Mouse (Mus musculus): Measurements from ENCODE around the gene Elfn2.

Elfn2 gene

GRCm38 (mm10) chr15:78720094-78720493 is 1.5 kb upstream of the Elfn2 start:
- peak; percentile 83 for DNase-seq

GRCm38 (mm10) chr15:78719416-78719815 is 845 bp upstream of the Elfn2 start:
- no peak for DNase-seq

DNA sequence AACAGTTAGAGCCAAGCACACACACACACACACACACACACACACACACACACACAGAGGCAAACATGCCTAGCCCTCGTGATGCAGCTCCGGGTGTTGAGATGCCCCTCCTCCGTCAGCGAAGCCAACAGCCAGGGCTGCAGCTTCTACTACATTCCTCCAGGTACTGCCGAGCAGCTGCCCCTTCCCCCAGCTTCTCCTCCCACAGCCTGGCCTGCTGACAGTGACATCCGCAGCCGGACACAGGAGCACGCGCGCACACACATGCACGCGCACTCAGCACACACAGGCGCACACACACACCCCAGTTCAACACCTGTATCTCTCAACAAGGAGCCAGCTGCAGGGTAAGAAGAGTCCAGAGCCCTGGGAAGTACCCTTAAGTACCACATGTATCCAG is 1.6 kb downstream of the Elfn2 start:
- DNase-seq: no peak

DNA sequence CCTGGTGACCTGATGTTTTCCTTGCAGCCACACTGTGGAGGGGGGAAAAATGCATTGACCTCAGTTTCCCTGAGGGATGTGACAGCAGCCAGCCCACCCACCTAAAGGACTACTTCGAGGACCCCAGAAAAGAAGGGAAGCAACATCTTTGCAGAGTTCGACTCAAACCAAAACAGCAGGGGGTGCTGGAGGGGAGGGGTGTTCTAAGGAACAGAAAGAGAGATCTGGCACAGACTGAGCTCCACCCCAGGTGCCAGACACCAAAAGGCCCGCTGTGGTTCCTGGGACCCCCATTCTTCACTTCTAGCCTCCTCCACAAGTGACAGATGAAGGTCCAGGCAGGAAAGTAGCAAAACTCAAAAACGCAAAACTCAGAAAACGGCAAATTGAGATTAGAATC is 2.7 kb downstream of the Elfn2 start:
- DNase-seq: no peak

- DNase-seq: no peak
Observed at GRCm38 (mm10) chr15:78713751-78714150, 4.8 kb downstream of the Elfn2 start.

DNA sequence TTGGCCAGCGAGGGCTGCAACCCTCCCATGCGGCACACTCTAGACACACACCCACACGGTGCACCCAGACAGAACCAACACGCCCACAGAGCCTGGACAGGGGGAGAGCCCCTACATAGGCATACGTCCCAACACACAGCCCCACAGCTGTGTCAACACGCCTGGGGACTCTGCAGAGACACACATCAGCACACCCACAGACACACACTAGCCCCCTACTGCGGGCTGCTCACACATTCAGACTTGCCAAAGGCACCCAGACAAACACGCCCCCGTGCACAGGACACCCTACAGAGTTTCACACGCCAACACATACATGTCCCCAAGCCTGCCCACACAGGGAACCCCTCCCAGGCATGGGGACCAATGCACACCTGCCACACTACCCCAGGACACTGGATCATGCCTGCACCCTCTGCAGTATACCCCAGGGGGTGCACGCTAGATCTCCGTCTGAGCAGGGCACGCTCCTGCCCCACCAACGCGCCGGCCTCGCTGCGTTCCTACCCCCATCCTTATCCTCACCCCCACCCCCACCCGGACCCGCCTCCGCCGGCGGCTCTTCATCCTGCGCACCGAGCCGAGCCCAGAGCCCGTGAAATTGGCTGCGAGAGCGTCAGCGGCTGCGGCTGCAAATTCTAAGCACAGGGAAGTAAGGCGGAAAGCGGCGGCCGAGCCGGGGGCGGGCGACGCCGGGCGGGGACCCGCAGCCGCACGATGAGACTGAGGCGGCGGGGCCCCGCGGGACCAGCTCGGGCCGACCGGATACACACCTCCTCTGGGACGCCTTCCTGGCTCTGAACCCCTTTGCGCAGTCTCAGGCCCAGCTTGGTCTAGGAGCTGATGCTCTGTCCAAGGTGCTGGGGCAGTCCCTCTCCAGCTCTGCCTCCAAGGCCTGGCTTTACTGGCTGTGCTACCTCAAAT is 6.0 kb downstream of the Elfn2 start:
- peak; percentile 65 for DNase-seq

DNA sequence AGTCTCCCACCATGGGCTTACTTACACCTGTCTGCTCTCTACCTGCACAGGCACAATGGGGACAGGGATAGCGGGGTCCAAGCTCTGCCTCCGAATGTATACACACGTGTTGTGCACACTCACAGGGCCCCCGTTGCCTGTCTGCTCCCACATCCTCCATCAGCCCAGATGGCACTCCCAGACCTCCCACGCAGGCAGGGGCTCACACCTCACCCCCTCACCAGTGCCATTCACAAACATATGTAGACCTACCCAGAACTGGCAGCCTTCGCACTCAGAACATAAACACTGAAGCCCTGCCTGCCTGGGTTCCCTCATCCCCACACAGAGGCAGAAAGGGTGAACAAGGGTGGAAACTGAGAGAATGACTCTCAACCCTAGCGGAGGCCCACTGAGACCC is 6.6 kb downstream of the Elfn2 start:
- no peak for DNase-seq

DNA sequence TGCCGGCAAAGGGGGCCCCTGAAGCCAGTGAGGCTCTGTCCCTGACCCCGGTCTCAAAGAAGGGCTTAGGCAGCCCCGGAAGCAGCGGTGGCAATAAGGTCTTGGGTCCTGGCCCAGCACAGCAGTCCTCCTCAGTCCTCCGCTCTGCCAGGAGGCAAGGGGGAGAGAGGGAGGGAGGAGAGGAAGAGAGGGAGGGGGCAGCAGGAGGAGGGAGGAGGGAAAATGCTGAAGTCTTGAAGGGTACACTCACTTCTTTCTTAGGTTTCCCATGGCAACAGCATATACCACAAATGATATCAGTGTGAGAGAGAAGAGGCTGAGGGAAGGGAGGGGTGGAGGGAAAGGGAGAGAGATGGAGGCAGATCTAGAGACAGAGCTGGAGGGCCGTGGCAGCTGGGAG is 7.9 kb downstream of the Elfn2 start:
- DNase-seq: no peak

GRCm38 (mm10) chr15:78709767-78710166 is 8.8 kb downstream of the Elfn2 start:
- no peak for DNase-seq

DNA sequence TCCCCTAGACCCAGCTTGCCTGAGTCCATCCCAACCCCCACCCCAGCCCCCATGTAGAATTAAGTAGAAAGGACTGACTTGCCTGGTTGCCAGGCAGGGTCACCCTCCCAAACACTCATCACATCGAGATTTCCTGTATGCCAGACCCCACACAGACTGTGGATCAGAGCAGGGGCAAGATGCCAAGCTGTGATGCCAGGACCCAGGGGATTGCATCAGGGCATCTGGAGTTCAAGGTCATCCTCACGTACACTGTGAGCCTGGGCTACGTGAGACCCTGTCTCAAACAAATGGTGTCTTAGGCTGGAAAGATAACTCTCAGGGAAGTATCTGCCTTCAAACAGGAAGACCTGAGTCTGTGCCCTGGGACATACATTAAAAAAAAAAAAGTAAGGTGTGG is 11.9 kb downstream of the Elfn2 start:
- no peak for DNase-seq

GRCm38 (mm10) chr15:78704824-78705223 is 13.7 kb downstream of the Elfn2 start:
- no peak for DNase-seq

GRCm38 (mm10) chr15:78704007-78704406 is 14.6 kb downstream of the Elfn2 start:
- no peak for DNase-seq

DNA sequence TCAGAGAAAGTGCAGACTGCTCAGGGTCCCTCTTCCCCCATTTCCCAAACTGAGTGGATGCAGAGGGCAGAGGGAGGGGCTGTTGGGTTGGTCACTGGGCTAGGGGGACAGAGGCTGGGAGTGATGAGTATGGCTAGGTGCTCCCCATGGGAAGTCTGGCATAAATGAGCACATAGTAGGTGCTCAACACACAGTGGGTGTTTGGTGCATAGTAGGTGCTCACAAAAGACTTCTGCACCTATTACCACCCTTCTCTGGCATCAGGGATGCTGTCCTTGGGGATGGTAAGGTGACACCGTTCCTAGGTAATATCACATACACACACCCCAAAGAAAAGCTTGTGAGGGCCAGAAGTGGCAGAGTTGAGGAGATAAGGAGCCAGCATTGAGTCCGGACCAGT is 18.2 kb downstream of the Elfn2 start:
- no peak for DNase-seq

DNA sequence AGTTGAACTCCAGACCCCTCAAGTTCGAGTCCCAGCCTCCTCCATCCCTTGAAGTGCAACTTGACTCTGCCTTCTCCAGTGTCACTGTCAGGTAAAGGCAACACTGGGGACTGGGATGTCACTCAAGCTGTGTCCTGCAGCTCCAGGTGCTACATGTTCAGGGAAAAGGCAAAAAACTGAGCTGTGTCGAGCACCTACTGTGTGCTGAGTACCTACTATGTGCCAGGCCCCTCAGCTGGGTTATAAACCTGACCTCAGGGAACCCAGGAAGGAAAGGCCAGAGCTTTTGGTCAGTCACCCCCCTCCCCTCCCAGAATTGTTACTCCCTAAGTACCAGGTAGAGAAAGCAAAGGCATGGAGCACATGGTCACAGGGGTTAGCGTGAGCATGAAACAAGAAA is 19.1 kb downstream of the Elfn2 start:
- DNase-seq: no peak

- no peak for DNase-seq
Observed at GRCm38 (mm10) chr15:78698491-78699135, 20.0 kb downstream of the Elfn2 start.

- DNase-seq: no peak
Observed at GRCm38 (mm10) chr15:78698084-78698483, 20.5 kb downstream of the Elfn2 start.

DNA sequence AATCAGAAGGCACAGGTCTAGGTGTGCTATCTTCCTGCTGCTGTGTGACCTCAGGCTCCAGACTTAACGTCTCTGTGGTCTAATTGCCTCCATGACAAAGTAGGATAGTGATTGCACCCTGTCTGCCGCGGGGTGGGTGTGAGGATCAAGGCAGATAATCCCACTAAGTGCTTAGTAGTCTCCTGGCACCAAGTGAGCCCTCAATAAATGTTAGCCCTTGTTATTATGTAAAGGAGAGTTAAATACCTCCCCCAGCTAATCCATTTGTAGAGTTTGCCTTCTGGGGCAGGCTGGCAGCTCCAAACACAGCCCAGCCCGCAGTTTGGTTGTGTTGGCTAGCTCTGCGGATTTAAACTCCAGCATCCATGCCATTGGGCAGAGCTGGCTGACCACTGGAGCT is 22.8 kb downstream of the Elfn2 start:
- no peak for DNase-seq

- DNase-seq: no peak
Observed at GRCm38 (mm10) chr15:78692505-78692904, 26.1 kb downstream of the Elfn2 start.

DNA sequence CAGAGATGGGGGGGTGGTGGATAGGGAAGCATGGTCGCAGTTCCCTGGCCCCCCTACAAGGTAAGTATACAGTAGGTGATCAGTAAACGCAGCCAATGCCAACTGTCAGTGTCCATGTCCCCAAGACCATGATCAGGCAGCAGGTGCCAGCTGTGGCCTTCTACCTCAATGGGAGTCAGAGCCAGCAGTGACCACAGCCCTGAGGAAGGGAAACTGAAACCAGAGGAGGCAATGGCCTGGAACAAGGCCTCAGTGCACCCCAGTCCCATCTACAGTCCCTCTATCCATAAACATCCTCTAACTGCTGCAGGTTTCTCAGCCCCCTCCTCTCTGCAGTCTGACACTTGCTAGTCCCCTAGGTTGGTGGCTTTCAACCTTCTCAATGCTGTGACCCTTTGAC is 27.9 kb downstream of the Elfn2 start:
- no peak for DNase-seq

DNA sequence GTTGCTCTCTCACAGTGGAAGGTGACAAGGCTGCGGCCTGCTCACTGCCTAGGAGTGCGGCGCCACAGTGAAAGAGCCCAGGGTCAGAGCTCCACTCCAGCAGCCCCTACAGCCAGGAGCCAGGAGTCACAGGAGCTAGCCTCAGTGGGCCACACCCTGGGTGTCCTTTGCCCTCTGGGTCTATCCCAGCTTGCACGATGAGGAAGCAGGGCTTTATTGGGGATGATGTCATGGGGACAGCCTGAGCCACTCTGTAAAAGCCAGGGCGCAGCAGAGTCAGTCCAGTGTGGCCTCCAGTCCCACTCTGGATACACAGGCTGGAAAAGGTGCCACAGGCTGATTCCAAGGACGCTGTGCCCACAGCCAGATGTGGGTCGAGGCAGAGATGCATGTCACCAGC is 31.7 kb downstream of the Elfn2 start:
- DNase-seq: no peak

DNA sequence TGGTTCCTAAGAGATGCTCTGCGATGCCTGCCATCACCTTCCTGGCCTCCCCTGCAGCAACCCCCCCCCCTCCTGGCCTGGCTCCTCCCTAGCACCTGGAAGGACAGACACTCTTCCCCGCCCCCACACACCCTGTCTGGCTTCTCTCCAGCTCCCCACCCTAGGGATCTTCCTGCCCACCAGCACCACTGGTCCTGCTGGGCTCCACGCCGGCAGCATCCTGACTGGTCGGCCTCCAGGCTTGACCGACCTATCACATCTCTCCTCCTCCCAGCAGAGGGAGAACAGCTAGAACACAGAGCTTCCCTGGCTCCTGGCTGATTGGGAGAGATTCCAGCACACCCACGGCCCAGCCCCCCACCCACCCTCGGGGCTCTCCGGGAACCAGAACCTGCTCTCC is 34.5 kb downstream of the Elfn2 start:
- DNase-seq: peak; percentile 37

- DNase-seq: no peak
Observed at GRCm38 (mm10) chr15:78683474-78683873, 35.1 kb downstream of the Elfn2 start.

- no peak for DNase-seq
Observed at GRCm38 (mm10) chr15:78681781-78682180, 36.8 kb downstream of the Elfn2 start.

GRCm38 (mm10) chr15:78681301-78681700 is 37.3 kb downstream of the Elfn2 start:
- no peak for DNase-seq
